Mouse (Mus musculus) kidney, adult 2 months (tissue): Measurements from ENCODE around the gene Nhsl1.

Source experiments
- CTCF ChIP-seq: fragments of 200-500 bp; conservative IDR thresholded peaks from 2 replicates; pipeline ENCODE4 v1.5.1; 2011; ENCODE audit warnings: low read depth, mild to moderate bottlenecking, control low read depth, low read length, moderate library complexity, mixed read lengths; ENCODE audit not compliant: insufficient read depth, insufficient read length
- POLR2A ChIP-seq: fragments of 200-500 bp; IDR thresholded peaks from one replicate; pipeline ENCODE4 v1.6.1; 2011; ENCODE audit warnings: low read depth, low read length, control low read depth

DNA sequence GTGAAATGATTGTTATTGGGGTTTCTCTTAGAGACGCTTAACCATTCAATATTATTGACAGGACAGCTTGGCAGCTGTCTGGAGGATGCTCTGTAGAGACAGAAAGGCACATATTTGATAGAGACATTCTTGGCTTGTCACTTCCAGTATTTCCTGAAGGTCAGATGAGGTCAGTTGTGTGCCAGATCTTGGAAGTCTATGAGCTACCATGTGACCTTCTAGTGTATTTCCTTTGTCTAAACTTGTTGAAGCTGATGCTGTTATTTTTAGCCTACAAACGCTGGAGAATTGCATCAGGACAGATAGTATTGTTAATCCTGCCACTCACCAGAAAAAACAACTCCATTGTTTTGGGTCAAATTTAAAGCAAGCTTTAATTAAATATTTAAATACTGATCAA is 66.0 kb downstream of the Nhsl1 start:
- no peak for TF ChIP-seq CTCF
- no peak for TF ChIP-seq POLR2A
